Mouse (Mus musculus) heart, embryonic 11.5 days (tissue): ENCODE results near the gene Mthfd1l. TPM values are rescaled to one million over a fixed set of nuclear protein-coding genes. Genes with fewer than 3 reads are reported as not detected.

Experiments used
- ATAC-seq: fragments of 200-750 bp; cut with Nextera tagmentation; replicated peaks from 2 replicates; pipeline ENCODE4 v1.8.0; 2017; ENCODE audit warnings: moderate library complexity; ENCODE audit not compliant: insufficient number of reproducible peaks, low FRiP score, low TSS enrichment
- H3K27ac ChIP-seq: fragments of 300-500 bp; sonication (generic); 2 replicates; pipeline ENCODE4 v1.5.1; 2014; ENCODE audit warnings: mild to moderate bottlenecking, low read depth, low read length
- H3K27me3 ChIP-seq: fragments of 300-500 bp; sonication (generic); 2 replicates; pipeline ENCODE4 v1.6.1; 2014; ENCODE audit warnings: mild to moderate bottlenecking, low read length, mixed read lengths; ENCODE audit not compliant: control insufficient read depth, insufficient read depth
- H3K36me3 ChIP-seq: fragments of 300-500 bp; sonication (generic); 2 replicates; pipeline ENCODE4 v1.6.1; 2014; ENCODE audit warnings: mild to moderate bottlenecking, low read length, moderate library complexity, mixed read lengths; ENCODE audit not compliant: control insufficient read depth, insufficient read depth
- H3K4me1 ChIP-seq: fragments of 300-500 bp; sonication (generic); 2 replicates; pipeline ENCODE4 v1.6.1; 2014; ENCODE audit warnings: low read length; ENCODE audit not compliant: control insufficient read depth, insufficient read depth
- H3K4me2 ChIP-seq: fragments of 300-500 bp; sonication (generic); 2 replicates; pipeline ENCODE4 v1.6.1; 2014; ENCODE audit warnings: mild to moderate bottlenecking, moderate library complexity
- H3K4me3 ChIP-seq: fragments of 300-500 bp; sonication (generic); 2 replicates; pipeline ENCODE4 v1.5.1; 2014; ENCODE audit warnings: low read depth, low read length
- H3K9ac ChIP-seq: fragments of 300-500 bp; sonication (generic); 2 replicates; pipeline ENCODE4 v1.6.1; 2014; ENCODE audit warnings: mild to moderate bottlenecking, low read depth, low read length, moderate library complexity
- H3K9me3 ChIP-seq: fragments of 300-500 bp; sonication (generic); replicated peaks from 2 replicates; pipeline ENCODE4 v1.6.1; 2016; ENCODE audit warnings: low read length; ENCODE audit not compliant: control insufficient read depth
- WGBS: fragments of 180-500 bp; shearing (Covaris S2); extraction: QIAGEN DNeasy Blood & Tissue Kit; methylation state at CpG from one replicate; pipeline ENCODE4 v1.1.7; 2014; ENCODE audit not compliant: insufficient replicate concordance; 5-methylcytosine and 5-hydroxymethylcytosine counted together
- polyA plus RNA-seq: library from polyadenylated mRNA; unstranded; fragments of >200 nt; fragmentation: Nextera tagmentation; extraction: Ambion mirVana; gene quantifications from 2 replicates; pipeline ENCODE4 v1.2.1, GENCODE M21; 2014

Gene Mthfd1l
- polyA plus RNA-seq, 1 experiment from 2014 or later, result 18.0 TPM

GRCm38 (mm10) chr10:4041691-4042090 is 68.8 kb downstream of the Mthfd1l start:
- ATAC-seq, result no peak
- Histone ChIP-seq H3K27ac (no peak overlapping the region), H3K4me2 (no peak overlapping the region), H3K4me3 (no peak overlapping the region), H3K36me3 (0 out of 2 replicates have a peak, but pooled peaks cover 3% of the 10 kb centered on the region), H3K9me3 (no peaks in the 10 kb centered on the region), H3K4me1 (no peaks in the 10 kb centered on the region), H3K9ac (no peak overlapping the region), H3K27me3 (no peaks in the 10 kb centered on the region)
- 81% methylated on average over 9 of the region's 9 CpGs for WGBS

DNA sequence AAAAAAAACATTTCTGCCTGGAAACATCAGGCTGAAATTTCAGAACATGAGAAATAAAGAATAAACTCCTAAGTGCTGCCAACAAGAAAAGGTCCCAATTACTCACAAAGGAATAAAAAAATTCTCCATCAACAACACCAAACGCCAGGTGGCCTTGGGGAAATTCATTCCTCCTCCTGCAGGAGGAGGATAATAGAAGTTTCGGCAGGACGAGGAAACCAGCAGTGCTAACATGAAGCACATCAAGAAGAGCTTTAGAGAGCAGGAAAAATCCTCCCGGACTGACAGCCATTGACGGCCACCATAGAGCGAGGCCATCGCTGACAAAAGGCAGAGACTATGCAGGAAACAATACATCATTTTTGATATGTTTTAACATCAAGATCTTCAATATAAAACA is 71.5 kb downstream of the Mthfd1l start:
- ATAC-seq, result no peak
- no peak overlapping the region for H3K9ac ChIP-seq
- no peak overlapping the region for H3K4me2 ChIP-seq
- H3K27ac ChIP-seq, result no peak overlapping the region
- H3K27me3 ChIP-seq, result no peaks in the 10 kb centered on the region
- H3K4me1 ChIP-seq, result no peaks in the 10 kb centered on the region
- 85% methylated on average over 7 of the region's 7 CpGs for WGBS
- H3K9me3 ChIP-seq, result no peaks in the 10 kb centered on the region
- H3K4me3 ChIP-seq, result no peak overlapping the region
- 0 out of 2 replicates have a peak, but pooled peaks cover 3% of the 10 kb centered on the region for H3K36me3 ChIP-seq

GRCm38 (mm10) chr10:4046496-4046895 is 73.6 kb downstream of the Mthfd1l start:
- H3K9me3 ChIP-seq, result no peaks in the 10 kb centered on the region
- H3K27me3 ChIP-seq, result no peaks in the 10 kb centered on the region
- ATAC-seq, result no peak
- H3K4me3 ChIP-seq, result no peak overlapping the region
- H3K27ac ChIP-seq, result no peak overlapping the region
- 63% methylated on average over 4 of the region's 4 CpGs for WGBS
- no peak overlapping the region for H3K9ac ChIP-seq
- H3K4me2 ChIP-seq, result no peak overlapping the region
- no peaks in the 10 kb centered on the region for H3K4me1 ChIP-seq
- H3K36me3 ChIP-seq, result 0 out of 2 replicates have a peak, but pooled peaks cover 3% of the 10 kb centered on the region

- ATAC-seq, result no peak
- Histone ChIP-seq H3K27me3 (no peaks in the 10 kb centered on the region), H3K27ac (no peak overlapping the region), H3K9ac (no peak overlapping the region), H3K4me3 (no peak overlapping the region), H3K9me3 (no peaks in the 10 kb centered on the region), H3K36me3 (0 out of 2 replicates have a peak, but pooled peaks cover 3% of the 10 kb centered on the region), H3K4me2 (no peak overlapping the region), H3K4me1 (no peaks in the 10 kb centered on the region)
- 61% methylated on average over 6 of the region's 6 CpGs for WGBS
Measured at GRCm38 (mm10) chr10:4047666-4048065, 74.7 kb downstream of the Mthfd1l start.

GRCm38 (mm10) chr10:4050236-4050635 is 77.3 kb downstream of the Mthfd1l start:
- Histone ChIP-seq H3K27ac (no peak overlapping the region), H3K27me3 (no peaks in the 10 kb centered on the region), H3K9ac (no peak overlapping the region), H3K9me3 (no peaks in the 10 kb centered on the region), H3K4me2 (no peak overlapping the region), H3K36me3 (no peaks in the 10 kb centered on the region), H3K4me1 (peaks cover 5% of the 10 kb centered on the region; the same call in 1 of the 2 replicates), H3K4me3 (no peak overlapping the region)
- 97% methylated on average over 4 of the region's 4 CpGs for WGBS
- ATAC-seq, result no peak

GRCm38 (mm10) chr10:4052711-4053110 is 79.8 kb downstream of the Mthfd1l start:
- no peak for ATAC-seq
- 84% methylated on average over 4 of the region's 4 CpGs for WGBS

DNA sequence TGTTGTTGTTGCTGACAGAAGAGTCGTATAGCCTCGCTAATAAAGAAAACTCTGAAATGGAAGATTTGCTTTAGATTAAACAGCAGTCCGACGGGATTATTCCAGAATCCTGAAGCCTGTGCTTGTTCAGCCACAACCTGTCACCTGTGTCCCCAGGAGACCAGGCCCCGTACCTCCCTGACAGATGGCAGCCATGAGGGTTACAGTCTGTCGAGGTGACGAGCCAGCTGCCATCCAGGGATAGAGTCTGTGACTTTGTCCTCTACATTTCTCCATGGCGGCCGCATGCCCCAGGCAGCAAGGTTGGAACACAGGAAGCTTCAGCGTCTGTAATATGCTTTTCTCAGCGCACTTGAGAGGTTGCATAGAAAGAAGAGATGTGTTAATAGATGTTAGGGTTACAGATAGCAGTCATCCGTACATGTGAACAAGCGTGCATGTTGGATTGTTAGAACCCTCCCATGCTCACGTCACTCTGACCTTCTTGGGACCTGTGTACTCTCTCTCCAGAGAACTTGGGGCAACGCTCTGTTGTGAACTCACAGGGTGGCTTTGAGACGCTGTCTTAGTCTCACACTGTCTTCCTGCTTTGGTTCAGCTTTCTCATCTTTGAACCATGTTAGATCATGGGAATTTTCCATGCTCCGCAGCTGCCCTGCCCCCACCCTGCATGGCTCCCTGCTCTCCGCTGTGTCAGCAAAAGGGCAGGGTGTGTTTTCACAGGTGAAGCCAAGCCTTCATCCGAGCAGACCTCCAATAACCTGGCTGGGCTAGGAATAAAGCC is 80.6 kb downstream of the Mthfd1l start:
- ATAC-seq, result no peak
- Histone ChIP-seq H3K27me3 (no peaks in the 10 kb centered on the region), H3K36me3 (no peaks in the 10 kb centered on the region), H3K4me1 (peaks cover 15% of the 10 kb centered on the region), H3K9ac (no peak overlapping the region), H3K9me3 (no peaks in the 10 kb centered on the region), H3K27ac (0 out of 2 replicates have a peak overlapping the region, but pooled peaks have one; percentile 7), H3K4me3 (no peak overlapping the region), H3K4me2 (no peak overlapping the region)
- WGBS, result 81% methylated on average over 19 of the region's 19 CpGs

More at GRCm38 (mm10) chr10:4052711-4053110, 79.8 kb downstream of the Mthfd1l start:
- Histone ChIP-seq H3K36me3 (no peaks in the 10 kb centered on the region), H3K9me3 (no peaks in the 10 kb centered on the region), H3K27ac (no peak overlapping the region), H3K4me3 (no peak overlapping the region), H3K9ac (no peak overlapping the region), H3K4me1 (peaks cover 7% of the 10 kb centered on the region), H3K27me3 (no peaks in the 10 kb centered on the region), H3K4me2 (no peak overlapping the region)

DNA sequence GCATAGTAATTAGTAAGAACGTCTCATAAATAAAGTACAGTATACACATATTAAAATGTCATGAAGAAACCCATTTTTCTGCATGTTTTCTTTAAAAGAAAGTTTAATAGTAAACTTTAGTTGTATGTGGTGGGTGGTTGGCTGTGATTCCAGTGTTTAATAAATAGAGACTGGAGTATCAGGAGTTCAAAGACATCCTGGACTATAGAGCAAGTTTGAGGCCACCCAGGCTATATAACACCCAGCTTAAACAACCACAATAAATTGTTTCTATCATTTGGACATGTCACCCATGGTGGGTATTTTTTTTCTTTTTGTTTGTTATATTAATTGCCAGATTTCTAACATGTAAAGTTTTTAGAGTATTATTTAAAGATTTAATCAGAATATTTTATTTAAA is 81.7 kb downstream of the Mthfd1l start:
- H3K9me3 ChIP-seq, result no peaks in the 10 kb centered on the region
- H3K4me3 ChIP-seq, result no peak overlapping the region
- H3K27ac ChIP-seq, result no peak overlapping the region
- no peaks in the 10 kb centered on the region for H3K36me3 ChIP-seq
- ATAC-seq, result no peak
- 89% methylated on average over 1 of the region's 1 CpGs for WGBS
- no peak overlapping the region for H3K9ac ChIP-seq
- peaks cover 17% of the 10 kb centered on the region for H3K4me1 ChIP-seq
- no peaks in the 10 kb centered on the region for H3K27me3 ChIP-seq
- no peak overlapping the region for H3K4me2 ChIP-seq

- no peaks in the 10 kb centered on the region for H3K36me3 ChIP-seq
- no peak overlapping the region for H3K9ac ChIP-seq
- H3K4me3 ChIP-seq, result no peak overlapping the region
- H3K4me2 ChIP-seq, result no peak overlapping the region
- ATAC-seq, result no peak
- peaks cover 17% of the 10 kb centered on the region for H3K4me1 ChIP-seq
- WGBS, result 92% methylated on average over 3 of the region's 3 CpGs
- H3K27me3 ChIP-seq, result no peaks in the 10 kb centered on the region
- no peaks in the 10 kb centered on the region for H3K9me3 ChIP-seq
- H3K27ac ChIP-seq, result no peak overlapping the region
Measured at GRCm38 (mm10) chr10:4057397-4057796, 84.5 kb downstream of the Mthfd1l start.
